Mouse (Mus musculus): ENCODE measurements around the gene Mllt3. TPM values are rescaled to one million over a fixed set of nuclear protein-coding genes. Genes with fewer than 3 reads are reported as not detected.

Mllt3 gene
- polyA plus RNA-seq, 1 experiment from 2014 or later: 73.6 TPM

DNA sequence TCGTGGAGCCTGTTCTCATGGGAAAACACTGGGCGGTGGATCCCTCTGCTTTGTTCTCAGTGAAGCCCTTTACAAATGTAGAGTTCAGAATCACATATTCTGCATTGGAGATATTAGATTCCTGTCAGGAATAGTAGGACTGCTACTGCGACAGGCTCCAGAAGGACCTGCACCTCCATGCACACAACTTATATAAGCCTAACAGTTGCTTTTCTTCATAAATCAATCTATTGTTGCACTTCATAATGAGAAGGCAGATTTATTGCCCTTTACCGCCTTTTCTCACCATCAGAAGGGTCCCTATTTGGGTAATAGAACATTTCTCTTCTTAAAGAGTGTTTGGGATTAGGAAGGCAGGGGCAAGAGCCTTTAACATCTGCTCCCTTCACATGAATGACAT lies 231.0 kb downstream of the Mllt3 start:
- H3K4me1 ChIP-seq (replicated peaks): peaks cover 57% of the 10 kb centered on the region
- WGBS: 13% methylated on average over 4 of the region's 4 CpGs
- no peak overlapping the region for H3K9ac ChIP-seq
- no peaks in the 10 kb centered on the region for H3K27me3 ChIP-seq
- no peaks in the 10 kb centered on the region for H3K36me3 ChIP-seq
- ATAC-seq (ENCODE audit: low read depth): peak; percentile 32; the same call in 1 of the 2 replicates
- H3K4me2 ChIP-seq: no peak overlapping the region
- no peak overlapping the region for H3K4me3 ChIP-seq
- H3K9me3 ChIP-seq: no peaks in the 10 kb centered on the region
- H3K27ac ChIP-seq (replicated peaks): no peak overlapping the region

DNA sequence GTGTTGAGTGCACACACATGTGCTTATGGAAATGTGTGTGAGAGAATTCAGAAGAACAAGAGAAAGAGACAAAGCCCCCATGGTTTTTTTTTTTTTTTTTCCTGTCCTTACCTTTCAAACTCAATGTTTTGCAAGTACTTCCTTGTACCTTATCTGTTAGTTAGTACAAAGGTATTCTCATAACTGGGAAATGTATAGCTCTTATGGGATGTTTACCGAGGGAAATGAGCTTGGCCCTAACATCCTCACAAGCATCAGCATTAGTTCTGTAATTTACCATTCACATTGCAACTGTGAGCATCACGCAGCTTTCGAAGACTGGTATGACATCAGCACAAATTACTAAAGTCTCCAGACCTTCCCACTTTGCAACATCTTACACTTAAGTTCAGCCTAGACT lies 231.8 kb downstream of the Mllt3 start:
- Histone ChIP-seq H3K9me3 (no peaks in the 10 kb centered on the region), H3K9ac (no peak overlapping the region), H3K4me2 (no peak overlapping the region), H3K27ac (replicated peaks) (no peak overlapping the region), H3K27me3 (no peaks in the 10 kb centered on the region), H3K4me3 (no peak overlapping the region), H3K36me3 (no peaks in the 10 kb centered on the region), H3K4me1 (replicated peaks) (peaks cover 49% of the 10 kb centered on the region)
- WGBS: 41% methylated on average over 3 of the region's 3 CpGs
- ATAC-seq (ENCODE audit: low read depth): no peak

DNA sequence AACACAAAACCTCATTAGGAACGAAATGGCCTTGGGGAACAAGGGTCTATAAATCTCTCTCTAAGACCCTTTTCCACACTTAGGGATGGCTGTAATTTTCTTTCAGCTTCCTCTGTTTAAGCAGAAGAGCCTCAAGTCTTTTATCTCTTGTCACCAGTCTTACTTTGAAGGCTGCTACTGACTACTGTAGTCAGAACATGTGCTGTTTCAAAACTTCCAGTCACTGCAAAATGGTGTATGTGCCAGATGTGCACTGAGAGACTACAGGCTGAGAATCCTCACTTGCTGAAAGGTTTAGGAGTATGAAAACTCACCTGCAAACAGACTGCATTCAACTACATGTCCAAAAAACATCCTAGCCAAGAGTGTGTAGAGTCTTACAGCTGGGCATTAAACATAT lies 232.9 kb downstream of the Mllt3 start:
- 8% methylated on average over 1 of the region's 1 CpGs for WGBS
- Histone ChIP-seq H3K9me3 (no peaks in the 10 kb centered on the region), H3K4me3 (no peak overlapping the region), H3K4me1 (replicated peaks) (peaks cover 43% of the 10 kb centered on the region), H3K27me3 (no peaks in the 10 kb centered on the region), H3K4me2 (no peak overlapping the region), H3K36me3 (no peaks in the 10 kb centered on the region), H3K27ac (replicated peaks) (no peak overlapping the region), H3K9ac (no peak overlapping the region)
- no peak for ATAC-seq (ENCODE audit: low read depth)

DNA sequence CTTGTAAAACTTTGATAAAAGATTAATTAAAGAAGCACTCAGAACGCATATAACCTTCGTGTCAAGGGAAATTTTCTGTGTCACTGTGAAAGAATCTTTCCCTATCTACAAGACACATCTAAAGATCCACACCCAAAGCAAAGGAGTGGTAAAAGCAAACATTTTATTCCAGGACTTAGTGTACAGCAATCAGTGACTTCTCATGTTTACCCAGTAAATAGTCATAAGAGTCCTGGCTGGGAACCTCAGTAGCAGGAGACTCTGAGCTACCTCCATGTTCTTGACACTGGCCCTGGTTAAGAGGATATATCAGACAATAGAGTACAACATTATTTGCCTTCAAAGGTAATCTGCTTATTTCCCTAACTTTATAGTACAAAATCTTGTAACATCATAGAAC lies 233.7 kb downstream of the Mllt3 start:
- no peaks in the 10 kb centered on the region for H3K27me3 ChIP-seq
- H3K36me3 ChIP-seq: no peaks in the 10 kb centered on the region
- H3K9ac ChIP-seq: no peak overlapping the region
- H3K4me3 ChIP-seq: no peak overlapping the region
- ATAC-seq (ENCODE audit: low read depth): no peak
- H3K27ac ChIP-seq (replicated peaks): no peak overlapping the region
- peaks cover 39% of the 10 kb centered on the region for H3K4me1 ChIP-seq (replicated peaks)
- no peak overlapping the region for H3K4me2 ChIP-seq
- 88% methylated on average over 2 of the region's 2 CpGs for WGBS
- no peaks in the 10 kb centered on the region for H3K9me3 ChIP-seq

DNA sequence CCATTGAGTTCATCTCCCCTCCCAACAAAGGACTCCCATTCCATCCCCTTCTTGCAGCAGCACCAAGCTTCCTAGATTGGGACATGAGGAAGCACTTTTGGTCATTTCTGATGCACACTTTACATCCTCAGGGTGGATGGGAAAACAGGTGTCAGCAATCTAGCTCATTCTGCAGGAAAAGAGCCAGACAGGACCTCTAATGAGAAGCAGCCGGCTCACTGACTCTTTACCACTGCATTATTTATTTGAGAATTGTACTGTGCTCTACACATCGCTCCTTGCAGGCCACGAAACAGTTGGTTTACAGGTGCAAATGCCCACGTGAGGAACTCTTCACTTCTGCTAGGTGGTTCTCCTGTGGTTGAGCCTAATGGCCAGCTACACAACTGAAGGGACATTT lies 237.9 kb downstream of the Mllt3 start:
- no peak overlapping the region for H3K4me2 ChIP-seq
- no peaks in the 10 kb centered on the region for H3K9me3 ChIP-seq
- peaks cover 14% of the 10 kb centered on the region for H3K36me3 ChIP-seq
- H3K27ac ChIP-seq (replicated peaks): no peak overlapping the region
- 82% methylated on average over 4 of the region's 4 CpGs for WGBS
- ATAC-seq (ENCODE audit: low read depth): no peak
- H3K4me1 ChIP-seq (replicated peaks): peaks cover 3% of the 10 kb centered on the region
- no peak overlapping the region for H3K9ac ChIP-seq
- no peak overlapping the region for H3K4me3 ChIP-seq
- no peaks in the 10 kb centered on the region for H3K27me3 ChIP-seq

DNA sequence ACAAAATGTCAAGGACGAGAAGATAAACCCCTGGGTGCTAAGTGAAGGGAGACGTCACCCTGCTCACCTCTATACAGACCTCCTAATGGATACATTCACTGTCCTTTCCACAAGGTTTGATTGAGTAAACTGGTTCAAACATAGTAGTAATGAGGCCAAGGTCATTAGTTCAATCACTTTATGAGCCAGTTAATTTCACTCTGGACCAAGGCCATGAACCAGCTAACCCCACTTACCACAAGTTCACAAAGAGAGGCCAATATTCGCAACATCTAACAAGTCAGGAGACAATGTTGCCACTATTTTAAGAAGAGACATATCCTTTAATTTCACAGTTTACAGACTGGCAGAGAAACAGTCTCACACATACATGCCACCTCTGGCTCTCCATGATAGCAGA lies 238.9 kb downstream of the Mllt3 start:
- Histone ChIP-seq H3K9ac (no peak overlapping the region), H3K27ac (replicated peaks) (no peak overlapping the region), H3K4me3 (no peak overlapping the region), H3K9me3 (no peaks in the 10 kb centered on the region), H3K27me3 (no peaks in the 10 kb centered on the region), H3K36me3 (peaks cover 21% of the 10 kb centered on the region), H3K4me1 (replicated peaks) (no peaks in the 10 kb centered on the region; the same call in 1 of the 2 replicates), H3K4me2 (no peak overlapping the region)
- 75% methylated on average over 3 of the region's 3 CpGs for WGBS
- ATAC-seq (ENCODE audit: low read depth): no peak

DNA sequence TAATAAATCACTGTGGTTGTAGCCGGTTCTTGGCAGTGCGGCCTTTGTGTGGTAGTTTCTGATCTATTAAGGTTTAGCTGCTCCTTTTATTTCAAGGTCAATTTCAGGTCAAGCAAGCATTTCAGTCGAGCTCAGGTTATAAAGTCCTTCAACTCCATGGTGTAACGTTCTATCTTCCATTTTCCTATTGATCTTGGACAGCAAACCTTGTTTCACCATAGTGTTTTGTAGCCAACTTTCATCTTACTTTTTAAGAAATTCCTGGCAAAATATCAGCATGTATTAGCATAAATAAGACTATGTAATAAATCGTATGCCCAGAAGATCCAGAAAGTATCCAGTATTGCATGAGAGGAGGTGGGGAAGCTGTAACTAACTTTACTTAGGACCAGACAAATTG lies 240.7 kb downstream of the Mllt3 start:
- no peak overlapping the region for H3K9ac ChIP-seq
- no peak for ATAC-seq (ENCODE audit: low read depth)
- 21% methylated on average over 5 of the region's 5 CpGs for WGBS
- H3K4me3 ChIP-seq: no peak overlapping the region
- no peaks in the 10 kb centered on the region for H3K27me3 ChIP-seq
- H3K4me1 ChIP-seq (replicated peaks): no peaks in the 10 kb centered on the region; the same call in 1 of the 2 replicates
- no peak overlapping the region for H3K27ac ChIP-seq (replicated peaks)
- peaks cover 28% of the 10 kb centered on the region for H3K36me3 ChIP-seq
- no peaks in the 10 kb centered on the region for H3K9me3 ChIP-seq
- H3K4me2 ChIP-seq: no peak overlapping the region

DNA sequence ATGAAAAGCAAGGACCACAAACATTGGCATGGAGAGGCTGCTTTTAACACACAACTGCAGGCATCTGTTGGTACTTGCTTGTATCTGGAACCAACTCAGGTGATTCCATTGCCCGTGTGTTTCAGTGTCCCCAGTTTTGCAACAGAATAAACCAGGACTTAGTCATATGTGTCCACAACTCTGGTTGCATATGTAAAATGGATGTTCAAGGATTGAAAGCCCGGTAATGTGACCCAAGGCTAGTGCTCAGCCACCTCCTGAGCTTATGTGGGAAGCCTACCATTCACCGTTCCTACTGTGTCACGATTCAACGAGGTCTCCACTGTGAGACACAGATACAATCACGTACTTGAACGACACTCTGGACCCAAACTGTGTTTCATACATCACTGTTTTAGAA lies 243.7 kb downstream of the Mllt3 start:
- Histone ChIP-seq H3K4me2 (no peak overlapping the region), H3K27ac (replicated peaks) (no peak overlapping the region), H3K4me3 (no peak overlapping the region), H3K9ac (no peak overlapping the region), H3K36me3 (peaks cover 28% of the 10 kb centered on the region), H3K9me3 (no peaks in the 10 kb centered on the region), H3K27me3 (no peaks in the 10 kb centered on the region), H3K4me1 (replicated peaks) (peaks cover 17% of the 10 kb centered on the region)
- 89% methylated on average over 7 of the region's 7 CpGs for WGBS
- no peak for ATAC-seq (ENCODE audit: low read depth)

DNA sequence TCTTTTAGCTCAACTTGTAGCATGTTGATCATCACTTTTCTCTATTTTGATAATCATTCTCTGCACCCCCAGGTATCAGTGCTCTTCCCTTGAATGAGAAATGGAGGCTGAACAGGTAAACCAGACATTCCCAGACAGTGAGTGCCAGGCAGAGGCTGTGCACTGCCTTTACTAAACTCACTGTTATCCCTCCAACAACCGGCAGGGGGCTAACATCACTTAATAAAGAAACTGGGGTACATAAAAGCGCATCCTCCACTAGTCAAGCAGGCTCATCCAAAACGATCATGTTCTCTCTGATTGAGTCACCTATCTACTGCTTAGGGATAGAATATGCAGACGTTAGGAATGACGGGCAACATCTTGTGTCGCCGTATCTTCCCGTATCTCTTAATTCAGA lies 244.5 kb downstream of the Mllt3 start:
- Histone ChIP-seq H3K27ac (replicated peaks) (no peak overlapping the region), H3K9me3 (no peaks in the 10 kb centered on the region), H3K36me3 (peaks cover 28% of the 10 kb centered on the region), H3K9ac (no peak overlapping the region), H3K4me3 (no peak overlapping the region), H3K4me1 (replicated peaks) (peaks cover 17% of the 10 kb centered on the region), H3K4me2 (no peak overlapping the region), H3K27me3 (no peaks in the 10 kb centered on the region)
- WGBS: 68% methylated on average over 8 of the region's 8 CpGs
- no peak for ATAC-seq (ENCODE audit: low read depth)

DNA sequence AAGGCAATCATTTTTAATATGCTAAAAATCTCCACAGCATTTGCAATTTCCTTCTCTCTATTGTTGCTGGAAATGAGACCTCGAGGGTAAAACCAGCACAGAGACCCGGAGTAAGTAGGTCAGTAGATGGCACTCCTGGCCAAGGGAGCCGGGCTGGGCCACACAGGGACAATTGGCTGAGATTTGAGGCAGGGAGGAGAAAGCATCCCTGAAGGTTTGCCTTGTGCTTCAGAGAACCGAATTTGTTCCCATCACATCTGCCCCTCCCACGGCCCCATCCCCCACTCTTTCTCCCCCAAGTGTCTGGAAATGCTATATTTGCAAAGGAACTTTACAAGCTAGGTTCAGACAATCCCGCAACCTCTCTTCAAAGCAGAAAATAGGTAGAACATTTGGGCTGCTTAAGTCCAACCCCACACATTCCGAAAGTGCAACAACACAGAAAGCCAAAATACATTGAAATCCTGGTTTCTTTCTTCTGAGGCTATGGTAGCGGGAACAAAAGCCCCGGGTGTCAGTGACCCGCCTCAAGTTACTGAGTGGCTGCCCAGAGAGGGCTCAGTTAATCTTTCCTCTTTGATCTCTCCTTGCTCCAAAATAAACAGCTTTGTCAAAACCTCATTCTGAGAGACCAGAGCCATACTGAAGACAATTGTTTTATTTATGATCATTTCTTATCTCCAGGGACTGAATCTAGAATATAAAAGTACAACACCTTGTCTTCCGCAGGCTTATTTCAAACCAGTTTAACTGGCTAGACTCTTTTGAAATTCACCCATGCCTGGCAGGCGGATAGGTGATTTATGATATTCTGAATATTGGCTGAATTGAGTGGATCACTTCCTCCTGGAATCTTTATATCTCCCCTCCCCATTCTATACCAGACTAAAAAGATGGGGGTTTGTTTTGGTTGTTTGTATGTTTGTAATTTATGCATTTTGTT lies 247.8 kb downstream of the Mllt3 start:
- peak; percentile 82 for ATAC-seq (ENCODE audit: low read depth)
- no peaks in the 10 kb centered on the region for H3K9me3 ChIP-seq
- no peak overlapping the region for H3K4me3 ChIP-seq
- WGBS: 4% methylated on average over 12 of the region's 12 CpGs
- H3K27me3 ChIP-seq: no peaks in the 10 kb centered on the region
- H3K4me2 ChIP-seq: peak overlapping the region; percentile 24
- peaks cover 30% of the 10 kb centered on the region for H3K36me3 ChIP-seq
- H3K4me1 ChIP-seq (replicated peaks): peaks cover 17% of the 10 kb centered on the region
- H3K9ac ChIP-seq: peak overlapping the region; percentile 34; the same call in 1 of the 2 replicates
- H3K27ac ChIP-seq (replicated peaks): no peak overlapping the region; the same call in 1 of the 2 replicates

DNA sequence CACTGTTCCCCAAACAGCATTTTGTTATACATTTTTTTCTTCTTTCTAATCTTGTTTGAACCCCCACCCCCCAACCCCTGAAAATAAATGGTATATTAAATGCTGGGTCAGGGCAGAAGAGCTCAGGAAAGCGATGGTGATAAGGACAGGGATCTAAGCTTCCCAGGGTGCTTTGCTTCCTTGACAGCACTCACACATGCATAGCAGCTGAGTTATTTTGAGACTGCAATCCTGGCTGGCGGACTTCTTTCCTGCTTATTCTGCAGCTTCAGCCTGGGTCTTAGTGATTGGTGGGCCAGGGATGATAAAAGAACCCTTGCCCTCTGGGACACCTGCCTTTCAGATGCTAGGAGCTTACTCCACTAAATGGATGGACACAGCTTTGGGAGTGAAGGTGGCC lies 249.4 kb downstream of the Mllt3 start:
- WGBS: 83% methylated on average over 2 of the region's 2 CpGs
- Histone ChIP-seq H3K27me3 (no peaks in the 10 kb centered on the region), H3K9me3 (no peaks in the 10 kb centered on the region), H3K27ac (replicated peaks) (no peak overlapping the region), H3K36me3 (peaks cover 19% of the 10 kb centered on the region), H3K4me1 (replicated peaks) (peaks cover 17% of the 10 kb centered on the region), H3K4me2 (no peak overlapping the region), H3K9ac (no peak overlapping the region), H3K4me3 (no peak overlapping the region)
- no peak for ATAC-seq (ENCODE audit: low read depth)

DNA sequence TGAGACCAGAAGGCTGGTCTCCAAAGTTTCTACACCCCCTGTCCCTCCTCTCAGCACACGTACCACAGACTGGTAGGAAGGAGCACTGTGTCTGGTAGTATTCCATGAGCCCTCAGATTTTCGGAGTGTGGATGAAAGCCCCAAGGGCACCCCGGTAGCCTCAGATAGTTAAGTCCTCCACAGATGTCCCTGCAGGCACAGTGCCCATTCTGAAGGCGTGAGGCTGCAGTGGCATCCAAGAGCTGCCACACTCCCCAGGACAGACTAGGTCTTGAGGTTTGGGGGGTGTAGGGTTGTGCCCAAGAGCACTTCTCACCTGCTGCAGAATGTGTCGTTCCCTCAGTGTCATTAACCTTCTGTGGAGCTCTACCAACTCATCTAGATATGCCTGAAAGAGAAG lies 251.2 kb downstream of the Mllt3 start:
- Histone ChIP-seq H3K9ac (no peak overlapping the region), H3K9me3 (no peaks in the 10 kb centered on the region), H3K27ac (replicated peaks) (no peak overlapping the region), H3K36me3 (peaks cover 16% of the 10 kb centered on the region), H3K4me3 (no peak overlapping the region), H3K4me1 (replicated peaks) (peaks cover 17% of the 10 kb centered on the region), H3K4me2 (no peak overlapping the region), H3K27me3 (no peaks in the 10 kb centered on the region)
- no peak for ATAC-seq (ENCODE audit: low read depth)
- WGBS: 95% methylated on average over 5 of the region's 5 CpGs

DNA sequence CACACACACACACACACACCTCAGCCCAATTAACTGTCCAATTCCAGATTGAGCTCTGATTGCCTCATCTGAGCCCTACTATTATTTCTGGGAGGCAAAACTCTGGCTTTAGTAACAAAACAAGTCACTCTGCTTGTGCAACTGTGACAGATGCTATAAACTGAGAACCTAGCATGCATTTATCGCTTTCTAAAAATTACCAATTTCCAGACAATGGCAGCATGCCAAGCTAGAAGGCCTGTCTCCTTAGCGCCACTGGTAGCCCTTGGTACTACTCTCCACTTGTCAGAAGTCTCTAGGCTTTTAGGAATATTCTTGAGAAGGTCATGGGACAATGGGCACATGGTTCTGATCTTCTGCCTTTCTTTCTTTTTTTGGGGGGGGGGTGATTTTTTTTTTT lies 257.4 kb downstream of the Mllt3 start:
- Histone ChIP-seq H3K27ac (replicated peaks) (no peak overlapping the region), H3K9ac (no peak overlapping the region), H3K4me2 (no peak overlapping the region), H3K9me3 (no peaks in the 10 kb centered on the region), H3K4me1 (replicated peaks) (no peaks in the 10 kb centered on the region; the same call in 1 of the 2 replicates), H3K4me3 (no peak overlapping the region), H3K27me3 (no peaks in the 10 kb centered on the region), H3K36me3 (peaks cover 19% of the 10 kb centered on the region)
- no peak for ATAC-seq (ENCODE audit: low read depth)
- WGBS: 92% methylated on average over 2 of the region's 2 CpGs

All from neural tube, embryonic 13.5 days (tissue).